Mouse (Mus musculus): ENCODE results near the gene Tram2. TPM values are rescaled to one million over a fixed set of nuclear protein-coding genes. Genes with fewer than 3 reads are reported as not detected.
A peak's percentile ranks its signal among the peaks of the same experiment; 100 is the strongest.

The Tram2 gene
- polyA plus RNA-seq, 1 experiment from 2014 or later, result 6.5 TPM

- ATAC-seq (peak; percentile 35), DNase-seq (no peak)
- Histone ChIP-seq H3K9me3 (ENCODE audit: low read length) (no peaks in the 10 kb centered on the region), H3K4me1 (ENCODE audit: insufficient read depth) (peaks cover 21% of the 10 kb centered on the region), H3K27ac (ENCODE audit: low read depth) (peak overlapping the region; percentile 50; the same call in 1 of the 2 replicates), H3K4me3 (ENCODE audit: low read depth, low read length) (peak overlapping the region; percentile 68), H3K9ac (replicated peaks) (peak overlapping the region; percentile 74), H3K4me2 (ENCODE audit: low read depth, low read length) (peak overlapping the region; percentile 74), H3K36me3 (replicated peaks; ENCODE audit: insufficient read depth, low read length) (0 out of 2 replicates have a peak, but pooled peaks cover 2% of the 10 kb centered on the region), H3K27me3 (ENCODE audit: insufficient read depth, low read length) (no peaks in the 10 kb centered on the region)
- TF ChIP-seq EP300 (IDR thresholded peaks at IDR 0.05; ENCODE audit: low read depth), result no peak
- TF ChIP-seq CTCF (IDR thresholded peaks at IDR 0.05; ENCODE audit: low read depth), result no peak
- under 1% methylated on average over 36 of the region's 36 CpGs for WGBS (ENCODE audit: insufficient replicate concordance)
Measured at GRCm38 (mm10) chr1:21078481-21079214, 381 bp downstream of the Tram2 start.

- peaks cover 24% of the 10 kb centered on the region for H3K4me1 ChIP-seq (ENCODE audit: insufficient read depth)
- H3K27me3 ChIP-seq (ENCODE audit: insufficient read depth, low read length), result no peaks in the 10 kb centered on the region
- no peak for ATAC-seq
- peak overlapping the region; percentile 74 for H3K4me2 ChIP-seq (ENCODE audit: low read depth, low read length)
- peak overlapping the region; percentile 68 for H3K4me3 ChIP-seq (ENCODE audit: low read depth, low read length)
- DNase-seq, result no peak
- H3K36me3 ChIP-seq (replicated peaks; ENCODE audit: insufficient read depth, low read length), result 0 out of 2 replicates have a peak, but pooled peaks cover 2% of the 10 kb centered on the region
- WGBS (ENCODE audit: insufficient replicate concordance), result 68% methylated on average over 7 of the region's 7 CpGs
- H3K27ac ChIP-seq (ENCODE audit: low read depth), result no peak overlapping the region
- no peaks in the 10 kb centered on the region for H3K9me3 ChIP-seq (ENCODE audit: low read length)
- peak overlapping the region; percentile 74; the same call in 1 of the 2 replicates for H3K9ac ChIP-seq (replicated peaks)
- TF ChIP-seq CTCF (IDR thresholded peaks at IDR 0.05; ENCODE audit: low read depth) (no peak), EP300 (IDR thresholded peaks at IDR 0.05; ENCODE audit: low read depth) (no peak)
Measured at GRCm38 (mm10) chr1:21077619-21078018, 1.4 kb downstream of the Tram2 start.

- ATAC-seq, result no peak
- no peak overlapping the region; the same call in 1 of the 2 replicates for H3K4me3 ChIP-seq (ENCODE audit: low read depth, low read length)
- 58% methylated on average over 5 of the region's 5 CpGs for WGBS (ENCODE audit: insufficient replicate concordance)
- H3K9me3 ChIP-seq (ENCODE audit: low read length), result no peaks in the 10 kb centered on the region
- H3K27me3 ChIP-seq (ENCODE audit: insufficient read depth, low read length), result no peaks in the 10 kb centered on the region
- peaks cover 24% of the 10 kb centered on the region for H3K4me1 ChIP-seq (ENCODE audit: insufficient read depth)
- H3K9ac ChIP-seq (replicated peaks), result no peak overlapping the region
- TF ChIP-seq EP300 (IDR thresholded peaks at IDR 0.05; ENCODE audit: low read depth) (no peak), CTCF (IDR thresholded peaks at IDR 0.05; ENCODE audit: low read depth) (no peak)
- 0 out of 2 replicates have a peak, but pooled peaks cover 2% of the 10 kb centered on the region for H3K36me3 ChIP-seq (replicated peaks; ENCODE audit: insufficient read depth, low read length)
- DNase-seq, result no peak
- no peak overlapping the region for H3K27ac ChIP-seq (ENCODE audit: low read depth)
- H3K4me2 ChIP-seq (ENCODE audit: low read depth, low read length), result peak overlapping the region; percentile 74
Measured at GRCm38 (mm10) chr1:21077191-21077590, 1.8 kb downstream of the Tram2 start.

GRCm38 (mm10) chr1:21075986-21076495 lies 3.0 kb downstream of the Tram2 start:
- no peaks in the 10 kb centered on the region for H3K9me3 ChIP-seq (ENCODE audit: low read length)
- H3K36me3 ChIP-seq (replicated peaks; ENCODE audit: insufficient read depth, low read length), result 0 out of 2 replicates have a peak, but pooled peaks cover 2% of the 10 kb centered on the region
- 0 out of 2 replicates have a peak overlapping the region, but pooled peaks have one; percentile 74 for H3K4me2 ChIP-seq (ENCODE audit: low read depth, low read length)
- 59% methylated on average over 6 of the region's 6 CpGs for WGBS (ENCODE audit: insufficient replicate concordance)
- no peak overlapping the region for H3K4me3 ChIP-seq (ENCODE audit: low read depth, low read length)
- ATAC-seq (no peak), DNase-seq (no peak)
- TF ChIP-seq EP300 (IDR thresholded peaks at IDR 0.05; ENCODE audit: low read depth) (no peak), CTCF (IDR thresholded peaks at IDR 0.05; ENCODE audit: low read depth) (no peak)
- no peaks in the 10 kb centered on the region for H3K27me3 ChIP-seq (ENCODE audit: insufficient read depth, low read length)
- peaks cover 24% of the 10 kb centered on the region for H3K4me1 ChIP-seq (ENCODE audit: insufficient read depth)
- H3K27ac ChIP-seq (ENCODE audit: low read depth), result 0 out of 2 replicates have a peak overlapping the region, but pooled peaks have one; percentile 16
- H3K9ac ChIP-seq (replicated peaks), result peak overlapping the region; percentile 21; the same call in 1 of the 2 replicates

- H3K36me3 ChIP-seq (replicated peaks; ENCODE audit: insufficient read depth, low read length), result 0 out of 2 replicates have a peak, but pooled peaks cover 2% of the 10 kb centered on the region
- no peak for DNase-seq
- no peaks in the 10 kb centered on the region for H3K27me3 ChIP-seq (ENCODE audit: insufficient read depth, low read length)
- no peak overlapping the region for H3K4me2 ChIP-seq (ENCODE audit: low read depth, low read length)
- peaks cover 42% of the 10 kb centered on the region for H3K4me1 ChIP-seq (ENCODE audit: insufficient read depth)
- no peak for TF ChIP-seq CTCF (IDR thresholded peaks at IDR 0.05; ENCODE audit: low read depth)
- TF ChIP-seq EP300 (IDR thresholded peaks at IDR 0.05; ENCODE audit: low read depth), result no peak
- no peak overlapping the region for H3K9ac ChIP-seq (replicated peaks)
- H3K9me3 ChIP-seq (ENCODE audit: low read length), result no peaks in the 10 kb centered on the region
- no peak overlapping the region for H3K4me3 ChIP-seq (ENCODE audit: low read depth, low read length)
- 85% methylated on average over 5 of the region's 5 CpGs for WGBS (ENCODE audit: insufficient replicate concordance)
- no peak for ATAC-seq
- H3K27ac ChIP-seq (ENCODE audit: low read depth), result no peak overlapping the region
Measured at GRCm38 (mm10) chr1:21074231-21074630, 4.8 kb downstream of the Tram2 start.

GRCm38 (mm10) chr1:21072875-21073444 lies 6.1 kb downstream of the Tram2 start:
- Histone ChIP-seq H3K4me1 (ENCODE audit: insufficient read depth) (peaks cover 36% of the 10 kb centered on the region), H3K4me2 (ENCODE audit: low read depth, low read length) (no peak overlapping the region), H3K36me3 (replicated peaks; ENCODE audit: insufficient read depth, low read length) (0 out of 2 replicates have a peak, but pooled peaks cover 2% of the 10 kb centered on the region), H3K27me3 (ENCODE audit: insufficient read depth, low read length) (no peaks in the 10 kb centered on the region), H3K9ac (replicated peaks) (no peak overlapping the region), H3K4me3 (ENCODE audit: low read depth, low read length) (no peak overlapping the region), H3K9me3 (ENCODE audit: low read length) (no peaks in the 10 kb centered on the region), H3K27ac (ENCODE audit: low read depth) (no peak overlapping the region)
- no peak for ATAC-seq
- 70% methylated on average over 12 of the region's 12 CpGs for WGBS (ENCODE audit: insufficient replicate concordance)
- DNase-seq, result no peak
- TF ChIP-seq CTCF (IDR thresholded peaks at IDR 0.05; ENCODE audit: low read depth), result no peak
- TF ChIP-seq EP300 (IDR thresholded peaks at IDR 0.05; ENCODE audit: low read depth), result no peak
